Mouse (Mus musculus): ENCODE results near the gene Ctsf. TPM values are rescaled to one million over a fixed set of nuclear protein-coding genes. Genes with fewer than 3 reads are reported as not detected.
A peak's percentile ranks its signal among the peaks of the same experiment; 100 is the strongest.

Ctsf gene
- polyA plus RNA-seq, 1 experiment from 2014 or later: 21.4 TPM

DNA sequence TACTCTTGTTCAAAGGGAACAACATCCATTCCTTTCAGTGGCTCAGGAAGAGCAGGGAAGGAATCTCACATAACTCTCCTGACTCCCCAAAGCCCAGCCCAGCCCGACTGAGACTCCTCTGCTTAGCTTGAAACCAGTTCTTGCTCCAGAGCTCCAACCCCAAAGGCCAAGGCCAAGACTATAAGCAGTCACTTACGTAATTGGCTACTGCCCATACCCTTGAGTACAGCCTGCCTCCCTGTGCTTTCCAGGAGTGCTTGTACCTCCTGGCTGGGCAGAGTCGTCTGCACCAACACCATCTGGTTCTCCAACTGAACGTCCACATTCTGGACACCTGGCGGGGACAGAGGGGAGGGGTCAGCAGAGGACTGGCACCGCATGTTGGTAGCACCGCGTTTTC lies 21.0 kb upstream of the Ctsf start:
- Histone ChIP-seq H3K36me3 (replicated peaks) (peaks cover 16% of the 10 kb centered on the region), H3K4me1 (peaks cover 19% of the 10 kb centered on the region), H3K27me3 (ENCODE audit: poor library complexity, severe bottlenecking) (no peaks in the 10 kb centered on the region), H3K4me3 (no peak overlapping the region), H3K9me3 (no peaks in the 10 kb centered on the region), H3K27ac (no peak overlapping the region)
- WGBS: 87% methylated on average over 8 of the region's 8 CpGs
- DNase-seq (ENCODE audit: extremely low spot score, low spot score): no peak

GRCm38 (mm10) chr19:4836096-4836495 lies 18.8 kb upstream of the Ctsf start:
- Histone ChIP-seq H3K9me3 (no peaks in the 10 kb centered on the region), H3K4me3 (no peak overlapping the region), H3K4me1 (peaks cover 29% of the 10 kb centered on the region), H3K27me3 (ENCODE audit: poor library complexity, severe bottlenecking) (peaks cover 17% of the 10 kb centered on the region), H3K27ac (no peak overlapping the region), H3K36me3 (replicated peaks) (peaks cover 14% of the 10 kb centered on the region)
- WGBS: 83% methylated on average over 2 of the region's 2 CpGs
- DNase-seq (ENCODE audit: extremely low spot score, low spot score): no peak

DNA sequence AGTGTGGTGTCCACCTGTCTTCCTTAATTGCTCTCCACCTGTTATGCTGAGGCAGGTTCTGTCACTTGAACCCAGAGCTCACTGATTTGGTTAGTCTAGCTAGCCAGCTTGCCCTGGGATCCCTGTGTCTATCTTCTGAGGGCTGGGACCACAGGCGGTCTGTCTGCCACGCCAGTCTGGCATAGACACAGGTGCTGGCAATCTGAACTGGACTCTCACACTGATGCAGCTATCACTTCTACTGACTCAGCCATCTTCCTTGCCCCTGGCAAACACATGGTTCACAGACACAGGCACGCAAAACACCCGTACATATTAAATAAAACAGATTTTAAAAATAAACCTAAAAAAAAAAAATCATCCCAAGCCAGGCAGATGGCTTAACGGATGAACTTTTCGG lies 17.9 kb upstream of the Ctsf start:
- Histone ChIP-seq H3K4me1 (peaks cover 26% of the 10 kb centered on the region), H3K9me3 (no peaks in the 10 kb centered on the region), H3K27me3 (ENCODE audit: poor library complexity, severe bottlenecking) (peaks cover 27% of the 10 kb centered on the region), H3K4me3 (no peak overlapping the region), H3K27ac (no peak overlapping the region), H3K36me3 (replicated peaks) (peaks cover 11% of the 10 kb centered on the region)
- WGBS: 92% methylated on average over 6 of the region's 6 CpGs
- DNase-seq (ENCODE audit: extremely low spot score, low spot score): no peak

- no peaks in the 10 kb centered on the region for H3K9me3 ChIP-seq
- H3K27me3 ChIP-seq (ENCODE audit: poor library complexity, severe bottlenecking): peaks cover 32% of the 10 kb centered on the region
- DNase-seq (ENCODE audit: extremely low spot score, low spot score): no peak
- WGBS: 33% methylated on average over 10 of the region's 10 CpGs
- H3K4me3 ChIP-seq: peak overlapping the region; percentile 71
- no peaks in the 10 kb centered on the region; the same call in 1 of the 2 replicates for H3K36me3 ChIP-seq (replicated peaks)
- H3K27ac ChIP-seq: peak overlapping the region; percentile 86
- H3K4me1 ChIP-seq: peaks cover 21% of the 10 kb centered on the region
Measured at GRCm38 (mm10) chr19:4838526-4839140, 16.3 kb upstream of the Ctsf start.

DNA sequence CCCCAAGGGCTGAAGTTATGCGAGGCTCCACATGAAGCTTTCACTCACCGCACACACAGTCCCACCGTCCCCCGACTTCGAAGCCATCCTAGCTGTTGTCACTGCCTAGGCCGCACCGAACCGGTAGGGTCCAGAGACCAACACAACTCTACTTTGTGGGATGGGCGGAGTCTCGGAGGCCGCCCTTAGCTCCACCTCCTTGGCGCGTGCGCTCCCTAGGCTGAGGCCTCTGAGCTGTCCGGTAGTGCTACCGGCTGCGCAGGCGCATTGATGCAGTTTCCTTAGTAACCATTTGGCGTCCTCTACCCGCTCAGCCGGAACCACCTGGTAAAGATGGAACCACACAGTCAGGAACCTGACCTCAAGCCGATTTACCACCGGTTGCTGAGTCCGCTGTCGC lies 15.8 kb upstream of the Ctsf start, which contains the start of the genes Ccs and Ccdc87:
Ccs (minus strand) TSS at position 184 of the 400 bp plus-strand sequence.
Ccdc87 (plus strand) TSS at position 218 of the 400 bp plus-strand sequence.
- under 1% methylated on average over 25 of the region's 25 CpGs for WGBS
- peak within 1 kb of the TSS; percentile 86 for H3K27ac ChIP-seq
- peaks cover 21% of the 10 kb centered on the region for H3K4me1 ChIP-seq
- H3K4me3 ChIP-seq: peak within 1 kb of the TSS; percentile 71
- no peaks in the 10 kb centered on the region for H3K36me3 ChIP-seq (replicated peaks)
- peak; percentile 94 for DNase-seq (ENCODE audit: extremely low spot score, low spot score)
- H3K27me3 ChIP-seq (ENCODE audit: poor library complexity, severe bottlenecking): peaks cover 32% of the 10 kb centered on the region
- H3K9me3 ChIP-seq: no peaks in the 10 kb centered on the region

GRCm38 (mm10) chr19:4840848-4841247 lies 14.1 kb upstream of the Ctsf start:
- 85% methylated on average over 9 of the region's 9 CpGs for whole genome bisulfite sequencing
- H3K36me3 ChIP-seq (replicated peaks): no peaks in the 10 kb centered on the region
- no peak for DNase-seq (ENCODE audit: extremely low spot score, low spot score)

GRCm38 (mm10) chr19:4842611-4843010 lies 12.3 kb upstream of the Ctsf start:
- no peak overlapping the region for H3K4me3 ChIP-seq
- no peaks in the 10 kb centered on the region for H3K9me3 ChIP-seq
- WGBS: 78% methylated on average over 2 of the region's 2 CpGs
- no peak overlapping the region for H3K27ac ChIP-seq
- no peak for DNase-seq (ENCODE audit: extremely low spot score, low spot score)
- no peaks in the 10 kb centered on the region for H3K36me3 ChIP-seq (replicated peaks)
- peaks cover 32% of the 10 kb centered on the region for H3K27me3 ChIP-seq (ENCODE audit: poor library complexity, severe bottlenecking)
- peaks cover 21% of the 10 kb centered on the region for H3K4me1 ChIP-seq

More at GRCm38 (mm10) chr19:4840848-4841247, 14.1 kb upstream of the Ctsf start:
- no peak overlapping the region for H3K27ac ChIP-seq
- H3K4me1 ChIP-seq: peaks cover 21% of the 10 kb centered on the region
- no peaks in the 10 kb centered on the region for H3K9me3 ChIP-seq
- peaks cover 32% of the 10 kb centered on the region for H3K27me3 ChIP-seq (ENCODE audit: poor library complexity, severe bottlenecking)
- H3K4me3 ChIP-seq: no peak overlapping the region

DNA sequence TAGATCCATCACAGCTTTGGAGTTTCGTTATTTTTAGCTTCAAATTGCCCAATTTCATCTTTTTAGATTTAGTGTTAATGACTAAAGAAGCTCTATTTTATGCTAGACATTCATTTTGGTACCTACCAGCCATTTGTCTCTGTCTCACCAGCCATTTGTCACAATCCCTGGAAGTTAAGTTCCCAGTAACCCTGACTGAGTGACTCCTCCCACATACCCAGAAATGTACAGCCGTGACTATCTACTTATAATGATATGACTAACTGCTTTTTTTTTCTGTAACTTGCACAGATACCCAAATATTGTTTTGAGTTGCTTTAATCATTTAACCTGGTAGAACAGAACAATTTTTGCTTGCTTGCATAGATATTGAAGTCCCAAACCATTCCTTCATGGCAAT lies 9.1 kb upstream of the Ctsf start:
- DNase-seq (ENCODE audit: extremely low spot score, low spot score): no peak
- 89% methylated on average over 2 of the region's 2 CpGs for WGBS
- no peaks in the 10 kb centered on the region for H3K9me3 ChIP-seq
- no peaks in the 10 kb centered on the region for H3K36me3 ChIP-seq (replicated peaks)
- H3K4me1 ChIP-seq: no peaks in the 10 kb centered on the region
- H3K4me3 ChIP-seq: no peak overlapping the region
- peaks cover 17% of the 10 kb centered on the region for H3K27me3 ChIP-seq (ENCODE audit: poor library complexity, severe bottlenecking)
- no peak overlapping the region for H3K27ac ChIP-seq

DNA sequence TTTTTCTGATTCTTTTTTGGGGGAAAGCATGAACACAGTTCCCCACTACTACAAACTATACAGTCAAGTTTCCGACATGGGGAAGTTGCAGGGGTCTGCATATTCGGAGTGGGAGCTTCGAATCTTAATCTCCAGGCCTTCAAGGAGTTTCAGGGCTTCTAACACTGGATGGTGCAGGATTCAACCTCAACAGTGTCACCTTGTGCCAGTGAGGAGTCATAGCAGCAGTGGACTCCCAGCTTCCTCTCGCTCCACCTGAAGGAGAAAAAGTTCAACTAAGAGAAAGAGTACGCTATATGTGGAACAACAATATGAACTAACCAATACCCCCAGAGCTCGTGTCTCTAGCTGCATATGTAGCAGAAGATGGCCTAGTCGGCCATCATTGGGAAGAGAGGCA lies 7.4 kb upstream of the Ctsf start:
- 42% methylated on average over 7 of the region's 7 CpGs for WGBS
- H3K27me3 ChIP-seq (ENCODE audit: poor library complexity, severe bottlenecking): peaks cover under 1% of the 10 kb centered on the region; the same call in 1 of the 2 replicates
- DNase-seq (ENCODE audit: extremely low spot score, low spot score): no peak

DNA sequence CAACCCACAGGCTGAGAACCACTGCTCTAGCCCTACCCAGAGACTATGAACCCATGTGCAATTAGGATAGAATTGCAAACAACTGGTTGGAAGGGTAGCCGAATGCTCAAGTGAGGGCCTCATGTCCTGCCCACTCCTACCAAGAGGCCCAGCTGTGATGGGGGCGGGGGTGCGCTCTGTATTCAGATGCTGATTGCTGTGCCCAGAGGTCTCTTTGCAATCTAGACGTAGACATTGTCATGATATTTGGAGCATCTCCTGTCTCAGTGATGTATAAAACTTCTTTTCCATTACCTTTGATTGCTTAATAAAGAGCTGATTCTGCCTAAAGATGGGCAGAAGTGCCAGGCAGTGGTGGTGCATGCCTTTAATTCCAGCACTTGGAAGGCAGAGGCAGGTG lies 5.1 kb upstream of the Ctsf start:
- no peaks in the 10 kb centered on the region for H3K9me3 ChIP-seq
- no peak overlapping the region for H3K27ac ChIP-seq
- whole genome bisulfite sequencing: 69% methylated on average over 4 of the region's 4 CpGs
- no peak for DNase-seq (ENCODE audit: extremely low spot score, low spot score)
- H3K27me3 ChIP-seq (ENCODE audit: poor library complexity, severe bottlenecking): no peaks in the 10 kb centered on the region
- peaks cover 5% of the 10 kb centered on the region for H3K4me1 ChIP-seq
- H3K36me3 ChIP-seq (replicated peaks): no peaks in the 10 kb centered on the region
- H3K4me3 ChIP-seq: no peak overlapping the region

More for the DNA sequence above, 7.4 kb upstream of the Ctsf start:
- H3K36me3 ChIP-seq (replicated peaks): no peaks in the 10 kb centered on the region
- H3K4me3 ChIP-seq: no peak overlapping the region
- no peaks in the 10 kb centered on the region for H3K9me3 ChIP-seq
- no peak overlapping the region for H3K27ac ChIP-seq
- H3K4me1 ChIP-seq: no peaks in the 10 kb centered on the region

DNA sequence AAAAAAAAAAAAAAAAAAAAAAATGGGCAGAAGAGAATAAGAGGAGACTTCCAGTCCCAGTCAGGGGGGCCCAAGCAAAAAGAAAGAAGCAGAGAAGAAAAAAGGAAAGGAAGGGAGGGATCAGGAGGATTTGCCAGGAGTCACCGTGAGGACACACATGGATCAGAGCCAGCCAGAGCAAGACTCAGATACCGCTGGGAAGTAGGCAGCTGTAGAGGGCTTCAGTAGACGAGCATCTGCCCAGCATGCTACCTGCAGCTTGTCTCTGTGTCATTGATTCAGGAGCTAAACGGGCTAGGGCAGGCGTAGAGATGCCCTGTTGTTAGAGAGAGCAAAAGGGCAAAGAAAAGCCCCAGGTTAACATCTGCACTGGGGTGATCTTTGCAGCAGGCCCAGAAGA lies 4.6 kb upstream of the Ctsf start:
- Histone ChIP-seq H3K4me3 (no peak overlapping the region), H3K27me3 (ENCODE audit: poor library complexity, severe bottlenecking) (0 out of 2 replicates have a peak, but pooled peaks cover under 1% of the 10 kb centered on the region), H3K36me3 (replicated peaks) (no peaks in the 10 kb centered on the region), H3K27ac (no peak overlapping the region), H3K4me1 (peaks cover 10% of the 10 kb centered on the region), H3K9me3 (no peaks in the 10 kb centered on the region)
- 50% methylated on average over 5 of the region's 5 CpGs for WGBS
- no peak for DNase-seq (ENCODE audit: extremely low spot score, low spot score)

GRCm38 (mm10) chr19:4855470-4855820 lies 515 bp downstream of the Ctsf start:
- Histone ChIP-seq H3K9me3 (no peaks in the 10 kb centered on the region), H3K4me3 (peak overlapping the region; percentile 71), H3K4me1 (peaks cover 20% of the 10 kb centered on the region), H3K27ac (peak overlapping the region; percentile 82), H3K36me3 (replicated peaks) (peaks cover 4% of the 10 kb centered on the region; the same call in 1 of the 2 replicates), H3K27me3 (ENCODE audit: poor library complexity, severe bottlenecking) (peaks cover 15% of the 10 kb centered on the region)
- 2% methylated on average over 14 of the region's 14 CpGs for WGBS
- DNase-seq (ENCODE audit: extremely low spot score, low spot score): no peak

DNA sequence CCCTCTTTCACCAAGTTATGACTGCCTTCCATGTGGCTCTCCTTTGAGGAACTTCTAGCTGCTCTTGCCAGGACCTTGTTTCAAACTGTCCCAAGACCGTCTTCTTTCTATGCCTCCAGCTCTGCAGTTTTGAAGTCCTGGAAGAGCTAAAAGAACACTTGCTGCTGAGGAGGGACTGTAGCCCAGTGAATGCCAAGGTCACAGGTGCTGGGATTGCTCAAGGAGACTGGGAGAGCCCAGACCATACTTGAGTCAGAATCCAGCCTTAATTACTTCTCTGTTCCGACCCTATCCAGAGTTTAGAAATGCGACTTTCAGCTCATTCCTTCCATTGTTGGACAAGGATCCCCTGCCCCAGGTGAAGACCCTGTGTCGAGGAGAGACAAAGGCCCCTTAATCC lies 1.0 kb downstream of the Ctsf start:
- peak overlapping the region; percentile 71 for H3K4me3 ChIP-seq
- H3K36me3 ChIP-seq (replicated peaks): peaks cover 4% of the 10 kb centered on the region; the same call in 1 of the 2 replicates
- no peak overlapping the region for H3K27ac ChIP-seq
- peaks cover 15% of the 10 kb centered on the region for H3K27me3 ChIP-seq (ENCODE audit: poor library complexity, severe bottlenecking)
- no peaks in the 10 kb centered on the region for H3K9me3 ChIP-seq
- no peak for DNase-seq (ENCODE audit: extremely low spot score, low spot score)
- H3K4me1 ChIP-seq: peaks cover 20% of the 10 kb centered on the region
- 46% methylated on average over 4 of the region's 4 CpGs for WGBS

Measured in forebrain, embryonic 10.5 days (tissue).